Mouse (Mus musculus) cerebellum, adult 2 months (tissue): ENCODE measurements at regions not wholly inside any gene's neighbourhood (a gene's known extent, or its start where the extent isn't known, plus 50 kb on each side); places are given as distances from the start of the nearest gene placed in this dataset.

Source experiments
- DNase-seq, 2 experiments: peaks; one replicate each; pipeline ENCODE4 v3.0.0; 2021
- H3K27ac ChIP-seq: fragments of 200-500 bp; 2 replicates; pipeline ENCODE4 v1.5.1; 2012; ENCODE audit warnings: low read length, control low read depth, inconsistent platforms; ENCODE audit not compliant: insufficient read depth
- H3K27me3 ChIP-seq: fragments of 200-500 bp; 2 replicates; pipeline ENCODE4 v1.6.1; 2012; ENCODE audit warnings: inconsistent platforms, mild to moderate bottlenecking, low read length, moderate library complexity; ENCODE audit not compliant: control insufficient read depth, insufficient read depth
- H3K4me1 ChIP-seq: fragments of 200-500 bp; 2 replicates; pipeline ENCODE4 v1.6.1; 2011; ENCODE audit warnings: low read length; ENCODE audit not compliant: control insufficient read depth, insufficient read depth
- H3K4me3 ChIP-seq: fragments of 200-500 bp; replicated peaks from 2 replicates; pipeline ENCODE3; 2011; ENCODE audit warnings: mild to moderate bottlenecking, low read depth, low read length, control low read depth; ENCODE audit not compliant: insufficient read depth
- CTCF ChIP-seq: fragments of 200-500 bp; IDR thresholded peaks from 2 replicates; pipeline ENCODE4 v1.5.1; 2011; ENCODE audit warnings: low read depth, mild to moderate bottlenecking, control low read depth, low read length, moderate library complexity, borderline replicate concordance; ENCODE audit not compliant: insufficient read depth
- POLR2A ChIP-seq: fragments of 200-500 bp; IDR thresholded peaks from 2 replicates; pipeline ENCODE4 v1.6.1; 2011; ENCODE audit warnings: low read length, control low read depth, borderline replicate concordance; ENCODE audit not compliant: insufficient read depth
- WGBS: fragments of 180-500 bp; shearing (Covaris S2); methylation state at CpG from one replicate; pipeline ENCODE4 v1.1.7; 2018; 5-methylcytosine and 5-hydroxymethylcytosine counted together

GRCm38 (mm10) chr9:99800076-99800475 is 75.9 kb downstream of the Sox14 start:
- 4% methylated on average over 13 of the region's 13 CpGs for WGBS
- DNase-seq = no peak
- no peaks in the 10 kb centered on the region for H3K27me3 ChIP-seq
- H3K4me3 ChIP-seq = no peak overlapping the region
- H3K4me1 ChIP-seq = 0 out of 2 replicates have a peak, but pooled peaks cover 3% of the 10 kb centered on the region
- H3K27ac ChIP-seq = no peak overlapping the region
- TF ChIP-seq CTCF (no peak), POLR2A (no peak)

GRCm38 (mm10) chr9:99799387-99800021 is 76.5 kb downstream of the Sox14 start:
- 1% methylated on average over 16 of the region's 16 CpGs for WGBS
- DNase-seq = no peak
- 0 out of 2 replicates have a peak, but pooled peaks cover 3% of the 10 kb centered on the region for H3K4me1 ChIP-seq

GRCm38 (mm10) chr9:99797066-99797770 is 78.8 kb downstream of the Sox14 start:
- no peak for DNase-seq
- WGBS = 27% methylated on average over 9 of the region's 9 CpGs
- H3K4me3 ChIP-seq = no peak overlapping the region
- H3K27ac ChIP-seq = no peak overlapping the region
- TF ChIP-seq CTCF = no peak
- TF ChIP-seq POLR2A = no peak
- no peaks in the 10 kb centered on the region for H3K27me3 ChIP-seq
- H3K4me1 ChIP-seq = 0 out of 2 replicates have a peak, but pooled peaks cover 3% of the 10 kb centered on the region

More at GRCm38 (mm10) chr9:99799387-99800021, 76.5 kb downstream of the Sox14 start:
- Histone ChIP-seq H3K27me3 (no peaks in the 10 kb centered on the region), H3K27ac (no peak overlapping the region), H3K4me3 (no peak overlapping the region)
- TF ChIP-seq POLR2A (no peak), CTCF (no peak)

- no peak for DNase-seq
- Histone ChIP-seq H3K27ac (no peak overlapping the region), H3K27me3 (no peaks in the 10 kb centered on the region), H3K4me1 (no peaks in the 10 kb centered on the region), H3K4me3 (no peak overlapping the region)
- TF ChIP-seq POLR2A (no peak), CTCF (no peak)
- 89% methylated on average over 7 of the region's 7 CpGs for WGBS
These were observed 75.6 kb upstream of the Cldn18 start for GRCm38 (mm10) chr9:99792700-99793099.

DNA sequence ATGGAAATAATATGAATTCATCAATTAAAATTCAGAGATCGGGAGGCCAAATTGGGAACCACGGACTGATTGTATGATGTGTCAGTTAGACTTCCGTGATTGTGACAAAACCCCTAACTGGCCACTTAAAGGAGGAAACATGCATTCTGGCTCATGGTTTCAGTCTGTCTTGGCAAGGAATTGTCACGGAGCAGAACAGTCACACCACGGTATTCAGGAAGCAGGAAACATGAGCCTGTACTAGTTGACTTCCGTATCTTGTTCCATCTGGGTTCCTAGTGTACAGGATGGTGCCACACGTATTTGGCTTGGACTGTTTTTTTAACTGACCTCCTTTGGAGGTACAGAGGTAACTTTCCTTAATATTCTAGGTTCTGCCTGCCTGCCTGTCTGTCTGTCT is 69.8 kb upstream of the Cldn18 start:
- Histone ChIP-seq H3K27me3 (no peaks in the 10 kb centered on the region), H3K27ac (no peak overlapping the region), H3K4me1 (no peaks in the 10 kb centered on the region), H3K4me3 (no peak overlapping the region)
- 82% methylated on average over 7 of the region's 7 CpGs for WGBS
- no peak for DNase-seq
- TF ChIP-seq CTCF = no peak
- TF ChIP-seq POLR2A = no peak

GRCm38 (mm10) chr9:99783156-99783555 is 66.1 kb upstream of the Cldn18 start:
- no peaks in the 10 kb centered on the region for H3K4me1 ChIP-seq
- H3K27me3 ChIP-seq = no peaks in the 10 kb centered on the region
- no peak overlapping the region for H3K27ac ChIP-seq
- DNase-seq = no peak
- 83% methylated on average over 2 of the region's 2 CpGs for WGBS
- no peak overlapping the region for H3K4me3 ChIP-seq
- TF ChIP-seq POLR2A (no peak), CTCF (no peak)

- no peaks in the 10 kb centered on the region for H3K4me1 ChIP-seq
- no peak overlapping the region for H3K4me3 ChIP-seq
- DNase-seq = no peak
- no peak overlapping the region for H3K27ac ChIP-seq
- 69% methylated on average over 7 of the region's 7 CpGs for WGBS
- TF ChIP-seq CTCF (no peak), POLR2A (no peak)
- no peaks in the 10 kb centered on the region for H3K27me3 ChIP-seq
These were observed 65.5 kb upstream of the Cldn18 start for GRCm38 (mm10) chr9:99782364-99783119.
